Mouse (Mus musculus) kidney, embryonic 15.5 days (tissue): ENCODE measurements around the gene Clec11a. TPM values are rescaled to one million over a fixed set of nuclear protein-coding genes. Genes with fewer than 3 reads are reported as not detected.

Experiments used
- ATAC-seq: fragments of 200-750 bp; cut with Nextera tagmentation; replicated peaks from 2 replicates; pipeline ENCODE4 v1.8.0; 2017; ENCODE audit warnings: moderate TSS enrichment; ENCODE audit not compliant: low FRiP score
- H3K27ac ChIP-seq: fragments of 300-500 bp; sonication (generic); 2 replicates; pipeline ENCODE4 v1.5.1; 2015; ENCODE audit warnings: mild to moderate bottlenecking, inconsistent platforms
- H3K27me3 ChIP-seq: fragments of 300-500 bp; sonication (generic); 2 replicates; pipeline ENCODE4 v1.6.1; 2015; ENCODE audit warnings: inconsistent platforms
- H3K36me3 ChIP-seq: fragments of 300-500 bp; sonication (generic); 2 replicates; pipeline ENCODE4 v1.6.1; 2015; ENCODE audit warnings: inconsistent platforms
- H3K4me1 ChIP-seq: fragments of 300-500 bp; sonication (generic); 2 replicates; pipeline ENCODE4 v1.6.1; 2015; ENCODE audit warnings: inconsistent platforms
- H3K4me2 ChIP-seq: fragments of 300-500 bp; sonication (generic); 2 replicates; pipeline ENCODE4 v1.6.1; 2015; ENCODE audit warnings: moderate library complexity, mild to moderate bottlenecking, inconsistent platforms
- H3K4me3 ChIP-seq: fragments of 300-500 bp; sonication (generic); replicated peaks from 2 replicates; pipeline ENCODE4 v1.5.1; 2015; ENCODE audit warnings: mild to moderate bottlenecking, inconsistent platforms
- H3K9ac ChIP-seq: fragments of 300-500 bp; sonication (generic); 2 replicates; pipeline ENCODE4 v1.6.1; 2015; ENCODE audit warnings: mild to moderate bottlenecking, inconsistent platforms
- H3K9me3 ChIP-seq: fragments of 300-500 bp; sonication (generic); replicated peaks from 2 replicates; pipeline ENCODE4 v1.6.1; 2016; ENCODE audit warnings: inconsistent platforms
- WGBS: fragments of 180-500 bp; shearing (Covaris S2); methylation state at CpG from one replicate; pipeline ENCODE4 v1.1.7; 2015; ENCODE audit warnings: mixed read lengths; 5-methylcytosine and 5-hydroxymethylcytosine counted together
- polyA plus RNA-seq: library from polyadenylated mRNA; unstranded; fragments of >200 nt; fragmentation: Nextera tagmentation; extraction: Ambion mirVana; gene quantifications from 2 replicates; pipeline ENCODE4 v1.2.1, GENCODE M21; 2015

Clec11a gene
- polyA plus RNA-seq, 1 experiment from 2014 or later: 7.0 TPM

GRCm38 (mm10) chr7:44341119-44341518, 34.4 kb upstream of the Clec11a start:
- Histone ChIP-seq H3K9ac (no peak overlapping the region), H3K27ac (no peak overlapping the region), H3K9me3 (no peaks in the 10 kb centered on the region), H3K4me1 (peaks cover 15% of the 10 kb centered on the region), H3K27me3 (peaks cover 54% of the 10 kb centered on the region), H3K36me3 (no peaks in the 10 kb centered on the region), H3K4me2 (no peak overlapping the region), H3K4me3 (no peak overlapping the region)
- 79% methylated on average over 10 of the region's 10 CpGs for WGBS
- ATAC-seq: no peak

DNA sequence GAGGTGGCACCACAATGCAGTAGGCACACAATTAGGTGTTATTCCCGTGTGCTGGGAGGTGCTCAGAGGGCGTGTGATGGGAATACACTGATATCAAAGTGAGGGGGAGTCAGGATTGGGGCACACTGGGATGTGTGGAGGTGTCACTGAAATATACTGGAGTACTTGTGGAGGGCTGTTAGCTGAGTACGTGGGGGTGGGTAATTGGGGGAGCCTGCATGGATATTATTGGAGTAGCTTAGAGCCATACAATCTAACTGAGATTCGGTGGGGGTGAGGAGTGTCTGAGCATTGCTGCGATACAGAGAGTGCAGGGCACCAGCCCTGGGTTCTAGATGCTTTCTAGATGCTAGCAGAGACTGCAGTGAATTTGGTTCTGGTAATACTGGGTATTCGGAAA, 33.5 kb upstream of the Clec11a start:
- no peak for ATAC-seq
- Histone ChIP-seq H3K4me1 (peaks cover 24% of the 10 kb centered on the region), H3K27ac (no peak overlapping the region), H3K9me3 (no peaks in the 10 kb centered on the region), H3K4me2 (no peak overlapping the region), H3K27me3 (peaks cover 63% of the 10 kb centered on the region), H3K4me3 (no peak overlapping the region), H3K9ac (no peak overlapping the region), H3K36me3 (no peaks in the 10 kb centered on the region)
- 63% methylated on average over 6 of the region's 6 CpGs for WGBS

DNA sequence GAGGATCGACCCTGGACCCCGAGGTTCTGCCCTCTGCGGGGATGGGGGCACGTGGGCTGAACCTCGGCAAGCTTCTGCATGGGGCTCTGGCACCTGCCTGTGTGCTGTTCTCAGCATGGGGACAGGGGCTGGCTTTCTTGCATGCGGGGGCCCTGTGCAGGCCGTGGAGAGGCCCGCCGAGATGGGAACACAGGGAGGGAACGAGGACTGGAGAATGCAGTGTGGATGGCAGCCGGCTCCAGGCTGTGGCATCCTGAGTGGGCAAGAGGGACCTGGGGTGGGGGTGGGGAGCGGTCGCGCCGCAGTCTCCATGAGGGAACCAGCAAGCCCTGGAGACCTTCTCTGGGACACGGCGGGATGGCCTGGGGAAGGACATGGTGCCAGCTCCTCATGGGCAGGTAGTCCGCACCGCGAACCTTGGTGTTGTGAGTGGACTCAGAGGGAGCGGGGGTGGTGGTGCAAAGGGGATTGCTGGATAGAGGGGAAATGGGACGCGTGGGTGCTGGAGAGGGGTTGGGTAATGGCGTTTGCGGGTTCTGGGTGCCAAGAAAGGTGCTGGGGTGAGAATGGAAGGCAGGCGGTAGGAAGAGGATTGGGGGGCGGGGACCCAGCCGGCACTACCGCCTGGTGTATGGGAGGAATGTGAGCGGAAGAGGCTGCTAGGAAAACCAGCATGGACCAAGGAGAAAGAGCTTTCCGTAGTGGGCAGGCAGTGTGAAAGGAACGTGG, 30.6 kb upstream of the Clec11a start:
- ATAC-seq: no peak
- peaks cover 85% of the 10 kb centered on the region for H3K27me3 ChIP-seq
- H3K4me3 ChIP-seq: peak overlapping the region; percentile 47
- WGBS: 2% methylated on average over 32 of the region's 32 CpGs
- no peak overlapping the region for H3K9ac ChIP-seq
- no peak overlapping the region for H3K27ac ChIP-seq
- H3K4me1 ChIP-seq: peaks cover 19% of the 10 kb centered on the region
- H3K9me3 ChIP-seq: no peaks in the 10 kb centered on the region
- H3K4me2 ChIP-seq: peak overlapping the region; percentile 87; the same call in 1 of the 2 replicates
- no peaks in the 10 kb centered on the region for H3K36me3 ChIP-seq

DNA sequence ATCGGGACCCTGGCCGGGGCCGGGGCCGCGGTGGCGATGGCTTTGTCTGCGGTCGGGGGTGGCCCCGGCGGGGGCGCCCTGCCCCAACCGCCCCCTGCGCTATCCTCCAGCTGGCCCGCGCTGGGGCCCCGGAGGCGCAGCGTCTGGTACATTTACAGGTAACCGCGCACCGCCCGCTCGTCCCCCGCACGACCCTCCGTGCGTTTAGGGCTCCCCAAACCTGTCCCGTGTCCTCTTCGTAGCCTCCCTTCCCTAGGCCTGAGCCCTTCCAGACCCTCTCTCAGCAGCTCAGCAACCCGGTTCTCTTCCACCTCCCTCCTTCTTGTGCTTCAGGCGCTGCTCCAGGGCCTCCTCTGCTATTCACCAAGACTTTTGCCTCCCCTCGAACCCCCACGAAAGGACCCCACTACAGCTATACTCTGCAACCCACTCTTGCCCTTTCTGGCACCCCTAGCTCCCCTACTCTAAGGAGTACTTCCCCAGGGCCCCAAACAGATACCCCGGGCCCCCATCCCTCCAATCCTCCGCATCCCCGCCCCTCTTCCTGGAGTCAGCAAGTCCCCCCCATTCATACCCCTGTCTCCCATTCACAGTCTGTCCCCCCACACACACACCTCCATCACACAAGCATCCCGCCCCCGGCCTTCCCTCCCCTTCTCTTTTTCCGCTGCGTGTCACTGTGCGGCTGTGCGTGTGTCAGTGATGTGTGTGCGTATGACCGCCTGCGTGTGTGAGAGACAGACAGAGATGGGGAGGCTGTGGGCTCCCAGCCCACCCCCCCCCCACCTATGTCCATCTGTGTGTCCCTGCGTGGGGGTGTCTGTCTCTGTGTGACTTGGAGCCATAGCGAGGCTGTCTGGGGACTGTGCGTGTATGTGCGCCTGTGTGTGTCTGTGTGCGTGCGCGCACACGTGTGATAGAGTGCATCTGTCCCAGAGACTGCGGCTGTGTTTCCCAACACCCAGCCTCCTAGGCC, 29.6 kb upstream of the Clec11a start:
- Histone ChIP-seq H3K9ac (no peak overlapping the region), H3K36me3 (no peaks in the 10 kb centered on the region), H3K4me3 (peak overlapping the region; percentile 47), H3K27ac (no peak overlapping the region), H3K4me2 (peak overlapping the region; percentile 87), H3K27me3 (peaks cover 85% of the 10 kb centered on the region), H3K4me1 (peaks cover 19% of the 10 kb centered on the region), H3K9me3 (no peaks in the 10 kb centered on the region)
- WGBS: 3% methylated on average over 42 of the region's 54 CpGs
- ATAC-seq: peak; percentile 44; the same call in 1 of the 2 replicates

GRCm38 (mm10) chr7:44335031-44335878, 28.6 kb upstream of the Clec11a start:
- WGBS: 6% methylated on average over 18 of the region's 40 CpGs
- peak overlapping the region; percentile 87 for H3K4me2 ChIP-seq

GRCm38 (mm10) chr7:44334139-44334538, 27.4 kb upstream of the Clec11a start:
- Histone ChIP-seq H3K27ac (no peak overlapping the region), H3K4me2 (no peak overlapping the region), H3K4me1 (peaks cover 19% of the 10 kb centered on the region), H3K27me3 (peaks cover 76% of the 10 kb centered on the region), H3K9ac (no peak overlapping the region), H3K36me3 (no peaks in the 10 kb centered on the region), H3K9me3 (no peaks in the 10 kb centered on the region), H3K4me3 (no peak overlapping the region)
- ATAC-seq: no peak
- WGBS: 72% methylated on average over 14 of the region's 14 CpGs

More at GRCm38 (mm10) chr7:44335031-44335878, 28.6 kb upstream of the Clec11a start:
- Histone ChIP-seq H3K4me3 (peak overlapping the region; percentile 47), H3K9ac (no peak overlapping the region), H3K27ac (no peak overlapping the region), H3K4me1 (peaks cover 19% of the 10 kb centered on the region), H3K36me3 (no peaks in the 10 kb centered on the region), H3K27me3 (peaks cover 80% of the 10 kb centered on the region), H3K9me3 (no peaks in the 10 kb centered on the region)
- ATAC-seq: peak; percentile 47; the same call in 1 of the 2 replicates

- 62% methylated on average over 3 of the region's 3 CpGs for WGBS
- Histone ChIP-seq H3K27me3 (peaks cover 58% of the 10 kb centered on the region), H3K27ac (no peak overlapping the region), H3K4me1 (peaks cover 19% of the 10 kb centered on the region), H3K9ac (no peak overlapping the region), H3K9me3 (no peaks in the 10 kb centered on the region), H3K4me3 (no peak overlapping the region), H3K36me3 (no peaks in the 10 kb centered on the region), H3K4me2 (no peak overlapping the region)
- ATAC-seq: no peak
These were observed 25.6 kb upstream of the Clec11a start for GRCm38 (mm10) chr7:44332336-44332735.

- no peak for ATAC-seq
- Histone ChIP-seq H3K9me3 (no peaks in the 10 kb centered on the region), H3K9ac (no peak overlapping the region), H3K4me1 (no peaks in the 10 kb centered on the region), H3K27me3 (peaks cover 26% of the 10 kb centered on the region), H3K27ac (no peak overlapping the region), H3K4me3 (no peak overlapping the region), H3K36me3 (no peaks in the 10 kb centered on the region), H3K4me2 (no peak overlapping the region)
- 38% methylated on average over 6 of the region's 6 CpGs for WGBS
These were observed 19.9 kb upstream of the Clec11a start for GRCm38 (mm10) chr7:44326614-44327013.

- Histone ChIP-seq H3K4me2 (no peak overlapping the region), H3K36me3 (no peaks in the 10 kb centered on the region), H3K4me1 (no peaks in the 10 kb centered on the region), H3K27ac (no peak overlapping the region), H3K27me3 (peaks cover 14% of the 10 kb centered on the region; the same call in 1 of the 2 replicates), H3K9ac (no peak overlapping the region), H3K4me3 (no peak overlapping the region), H3K9me3 (no peaks in the 10 kb centered on the region)
- ATAC-seq: no peak
- 90% methylated on average over 1 of the region's 1 CpGs for WGBS
These were observed 15.6 kb upstream of the Clec11a start for GRCm38 (mm10) chr7:44322290-44322689.

- no peak overlapping the region for H3K9ac ChIP-seq
- 64% methylated on average over 8 of the region's 8 CpGs for WGBS
- ATAC-seq: no peak
- no peak overlapping the region for H3K4me3 ChIP-seq
- no peaks in the 10 kb centered on the region for H3K36me3 ChIP-seq
- no peaks in the 10 kb centered on the region for H3K9me3 ChIP-seq
- 0 out of 2 replicates have a peak, but pooled peaks cover 5% of the 10 kb centered on the region for H3K27me3 ChIP-seq
- H3K4me2 ChIP-seq: no peak overlapping the region
- H3K27ac ChIP-seq: no peak overlapping the region
- H3K4me1 ChIP-seq: no peaks in the 10 kb centered on the region
These were observed 14.2 kb upstream of the Clec11a start for GRCm38 (mm10) chr7:44320886-44321285.

DNA sequence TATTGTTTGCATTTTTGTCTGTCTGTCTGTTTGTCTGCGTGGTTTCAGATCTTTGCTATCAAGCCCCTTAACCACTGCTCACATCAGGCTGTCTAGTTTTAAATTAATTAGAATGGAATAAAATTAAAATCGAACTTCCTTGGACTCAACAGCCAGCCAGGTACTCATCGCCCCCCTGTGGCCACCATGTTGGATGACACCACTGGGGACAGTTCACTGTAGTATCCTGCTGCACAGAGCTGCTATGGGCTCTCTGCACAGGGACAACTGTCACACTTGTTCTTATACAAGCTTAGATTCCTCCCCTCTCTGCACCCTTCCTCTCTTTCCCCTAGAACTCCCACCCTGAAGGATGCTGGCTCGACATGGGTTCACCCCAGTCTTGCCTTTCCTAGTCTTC, 11.2 kb upstream of the Clec11a start:
- ATAC-seq: no peak
- H3K4me3 ChIP-seq: no peak overlapping the region
- 30% methylated on average over 4 of the region's 4 CpGs for WGBS

More for the DNA sequence above, 11.2 kb upstream of the Clec11a start:
- Histone ChIP-seq H3K27ac (no peak overlapping the region), H3K9me3 (no peaks in the 10 kb centered on the region), H3K4me1 (no peaks in the 10 kb centered on the region), H3K4me2 (no peak overlapping the region), H3K9ac (no peak overlapping the region), H3K36me3 (no peaks in the 10 kb centered on the region), H3K27me3 (0 out of 2 replicates have a peak, but pooled peaks cover 3% of the 10 kb centered on the region)
